Mouse (Mus musculus): ENCODE measurements around the gene Olfr142.

- TF ChIP-seq POLR2A (IDR thresholded peaks at IDR 0.05; ENCODE audit: control insufficient read depth, extremely low read depth, insufficient read depth, low read length, poor library complexity) = no peak
- no peak for TF ChIP-seq CTCF (IDR thresholded peaks at IDR 0.05; ENCODE audit: borderline replicate concordance, control insufficient read depth, extremely low read depth, insufficient read depth, low read length, poor library complexity)
Observed at GRCm38 (mm10) chr2:90292741-90293140, 35.3 kb upstream of the Olfr142 start, which contains the start of gene Olfr1272.
